Mouse (Mus musculus): ENCODE data around the gene Scamp2.

The Scamp2 gene

DNA sequence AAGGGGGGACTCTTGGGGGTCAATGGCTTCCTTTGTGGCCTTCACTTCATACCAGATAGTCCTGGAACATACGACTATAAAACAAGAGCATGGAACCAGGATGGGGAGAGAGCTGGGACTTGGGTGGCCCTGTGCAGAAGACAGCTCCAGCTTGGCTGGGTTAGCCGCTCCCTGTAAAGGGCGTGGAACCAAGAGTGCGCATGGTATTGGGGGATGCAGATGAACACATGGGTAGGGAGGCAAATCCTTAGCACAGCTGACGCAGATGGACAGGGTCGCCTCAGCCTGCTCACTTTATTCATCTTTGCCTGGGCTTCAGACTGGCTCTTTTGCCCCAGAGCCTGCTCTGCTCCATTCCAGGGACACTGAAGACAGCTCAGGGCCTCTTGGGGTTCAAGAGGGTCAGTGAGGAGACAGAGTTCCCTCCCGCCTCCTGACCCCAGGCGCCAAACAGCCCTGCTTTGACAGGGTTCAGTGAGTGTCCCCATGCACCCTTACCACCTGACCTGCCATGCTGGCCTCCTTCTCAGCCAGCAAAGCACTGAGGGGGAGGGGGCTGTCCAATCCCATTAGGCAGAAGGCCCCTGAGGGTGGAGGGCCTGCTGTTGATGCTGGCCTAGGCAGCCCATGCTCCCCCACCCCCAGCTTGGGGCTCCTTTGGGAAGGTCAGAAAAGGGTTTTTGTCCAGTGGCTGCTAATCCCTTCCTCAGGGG lies 38.3 kb downstream of the Scamp2 start:
- no peak for DNase-seq

DNA sequence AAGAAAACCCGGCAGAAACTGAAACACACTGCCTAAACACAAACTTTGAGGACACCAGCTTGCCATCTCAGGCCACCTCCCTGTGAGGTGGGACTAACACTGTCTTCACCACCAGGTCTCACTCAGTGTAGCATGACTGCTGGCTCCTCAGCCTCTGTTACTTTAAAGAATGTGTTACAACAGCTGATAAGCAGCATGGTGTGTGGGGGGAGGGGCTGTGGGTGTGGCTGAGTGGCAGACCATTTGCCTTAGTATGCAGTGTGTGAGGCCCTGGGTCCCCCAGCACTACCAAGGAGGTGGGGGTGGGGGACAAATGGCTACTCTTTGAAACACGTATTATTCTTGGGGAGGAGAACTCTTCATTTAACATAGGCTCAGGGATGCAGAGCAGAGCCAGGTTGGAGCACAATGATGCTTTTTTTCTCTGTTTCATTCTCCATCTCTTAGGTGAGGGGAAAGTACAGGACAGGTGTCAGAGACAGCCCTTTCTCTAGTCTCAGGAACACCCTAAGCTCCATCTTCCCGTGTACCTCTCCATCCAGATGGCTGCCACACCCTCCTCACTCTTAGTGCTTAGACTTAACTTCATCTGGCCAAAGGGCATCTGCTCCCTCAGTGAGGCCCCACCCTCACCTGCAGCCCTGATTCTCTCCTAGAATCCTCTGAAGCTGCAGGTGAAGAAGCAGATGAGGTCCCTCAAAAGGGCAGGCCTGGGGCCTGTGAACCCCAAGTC lies 40.0 kb downstream of the Scamp2 start:
- no peak for DNase-seq

DNA sequence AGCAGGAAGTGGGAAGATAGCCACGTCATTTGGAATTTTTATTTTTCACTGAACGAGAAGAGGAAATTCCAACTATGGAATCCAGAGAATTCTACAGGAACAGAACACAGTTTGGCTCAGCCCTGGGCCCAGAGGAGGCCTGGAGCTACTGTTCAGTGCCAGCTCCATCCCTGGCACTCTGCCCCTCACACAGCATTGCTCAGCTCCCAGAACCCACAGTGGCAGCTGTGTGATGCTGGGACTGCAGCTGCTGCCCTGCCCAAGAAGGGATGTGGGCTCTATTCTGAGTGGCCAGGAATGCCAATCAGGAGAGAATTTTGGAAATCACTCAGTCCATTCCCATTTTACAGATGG lies 40.6 kb downstream of the Scamp2 start:
- no peak for DNase-seq

DNA sequence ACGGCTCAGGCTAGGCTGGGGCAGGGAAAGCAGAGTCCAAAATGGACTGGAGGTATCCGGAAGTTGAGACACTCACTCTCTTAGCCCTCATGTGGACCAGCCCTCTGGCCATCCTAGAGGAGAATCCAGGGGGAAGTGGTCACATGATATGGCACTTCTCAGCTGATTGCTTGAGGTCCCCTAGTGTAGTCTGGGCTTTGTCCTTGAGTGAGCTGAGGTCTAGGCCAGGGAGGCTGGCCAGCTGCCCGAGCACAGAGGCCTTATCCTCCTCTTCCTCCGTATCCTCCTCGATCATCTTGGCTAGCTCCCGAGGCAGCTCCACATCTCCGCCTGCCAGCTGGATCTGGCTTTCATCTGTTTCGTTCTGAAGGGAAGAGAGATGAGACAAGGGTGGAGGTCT lies 41.4 kb downstream of the Scamp2 start:
- no peak for DNase-seq

DNA sequence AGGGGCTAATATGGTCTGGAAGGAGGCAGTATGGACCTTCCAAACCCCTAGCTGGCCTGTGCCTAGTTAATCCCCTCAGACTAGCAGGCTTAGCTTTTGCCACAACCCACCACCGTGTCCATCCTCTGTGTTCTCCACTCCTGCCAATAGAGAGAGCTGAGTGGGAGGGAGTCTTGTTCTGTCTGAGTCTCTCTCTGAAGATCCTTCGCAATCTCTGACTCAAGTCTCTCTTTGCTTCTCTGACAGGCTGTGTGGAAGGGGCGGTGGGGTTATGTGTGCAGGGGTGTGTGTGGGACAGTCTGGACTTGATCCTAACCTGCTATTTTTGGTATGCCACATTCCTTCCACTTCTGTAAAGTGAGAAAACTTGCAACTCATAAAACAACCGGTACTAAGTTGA lies 44.1 kb downstream of the Scamp2 start:
- DNase-seq: no peak

DNA sequence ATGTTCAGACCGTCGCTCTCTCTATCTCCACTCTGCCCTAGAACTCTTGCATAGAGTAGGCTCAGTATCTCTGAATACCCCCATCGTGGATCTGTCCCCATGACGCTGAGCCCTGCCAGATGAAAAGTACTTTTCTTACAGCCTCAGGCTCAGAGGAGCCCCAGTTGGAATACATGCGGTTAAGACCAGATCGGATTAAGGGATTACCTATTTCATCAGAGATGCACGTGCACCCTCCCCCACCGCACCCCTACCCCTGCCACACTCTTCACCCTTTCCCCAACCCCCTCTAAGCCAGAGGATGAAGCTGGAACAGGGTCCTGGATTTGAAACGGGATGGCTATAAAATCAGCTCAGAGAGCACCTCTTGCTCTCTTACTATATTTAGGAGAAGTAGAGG lies 44.8 kb downstream of the Scamp2 start:
- no peak for DNase-seq

DNA sequence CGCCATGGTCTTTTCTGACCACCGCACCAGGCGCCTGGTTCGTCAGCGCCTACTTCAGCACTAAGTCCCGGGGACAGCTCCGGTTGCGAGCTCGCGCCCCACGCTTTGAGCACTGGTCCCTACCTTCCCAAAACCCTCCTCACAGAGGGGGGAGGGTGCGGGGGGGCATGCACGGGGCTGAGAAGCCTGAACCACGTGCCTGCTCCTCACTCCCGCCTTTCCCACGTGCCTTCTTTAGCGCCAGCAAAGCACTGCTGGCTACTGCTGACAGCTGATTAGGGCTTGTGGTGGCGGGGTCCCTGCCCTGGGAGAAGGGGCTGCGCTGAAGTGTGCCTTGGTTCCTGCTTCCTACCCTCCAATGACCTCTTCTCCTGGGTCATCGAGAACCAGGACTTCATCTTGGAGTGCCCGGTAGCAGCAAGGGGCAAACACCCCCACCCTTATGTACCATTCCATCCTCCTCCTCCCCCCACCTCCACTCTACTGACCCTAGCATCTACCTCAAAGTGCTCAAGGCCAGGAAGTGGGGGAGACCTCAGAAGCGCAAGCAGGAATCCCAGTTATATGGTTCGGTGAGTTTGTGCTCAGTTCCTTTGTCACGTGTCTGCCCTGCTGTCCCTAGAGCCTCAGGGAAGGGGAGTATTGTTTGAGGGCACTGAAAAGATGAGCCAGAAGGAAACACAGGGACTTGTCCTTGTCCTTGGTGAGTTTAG lies 45.6 kb downstream of the Scamp2 start, which contains the start of gene Cplx3:
Gene Cplx3 (minus strand): TSS at position 143 of the 713 bp plus-strand sequence.
- DNase-seq: peak; percentile 50

DNA sequence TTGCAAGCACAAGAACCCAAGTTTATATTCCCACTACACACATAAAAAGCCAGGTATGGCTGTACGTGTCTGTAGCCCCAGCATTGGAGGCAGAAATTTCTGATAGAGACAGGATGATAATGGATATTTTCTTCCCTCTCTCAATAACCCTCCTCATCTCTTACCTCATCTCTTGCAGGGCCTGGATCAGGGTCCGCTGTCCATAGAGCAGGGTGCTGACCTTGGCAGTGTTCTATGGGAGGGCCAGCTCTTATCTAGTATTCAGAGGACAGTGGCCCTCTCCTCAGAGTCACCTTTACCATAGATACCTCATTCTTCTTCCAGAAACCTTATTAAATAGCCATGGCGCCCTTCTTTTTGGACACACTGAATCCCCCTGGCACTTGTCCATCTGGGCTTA lies 49.1 kb downstream of the Scamp2 start:
- no peak for DNase-seq

DNA sequence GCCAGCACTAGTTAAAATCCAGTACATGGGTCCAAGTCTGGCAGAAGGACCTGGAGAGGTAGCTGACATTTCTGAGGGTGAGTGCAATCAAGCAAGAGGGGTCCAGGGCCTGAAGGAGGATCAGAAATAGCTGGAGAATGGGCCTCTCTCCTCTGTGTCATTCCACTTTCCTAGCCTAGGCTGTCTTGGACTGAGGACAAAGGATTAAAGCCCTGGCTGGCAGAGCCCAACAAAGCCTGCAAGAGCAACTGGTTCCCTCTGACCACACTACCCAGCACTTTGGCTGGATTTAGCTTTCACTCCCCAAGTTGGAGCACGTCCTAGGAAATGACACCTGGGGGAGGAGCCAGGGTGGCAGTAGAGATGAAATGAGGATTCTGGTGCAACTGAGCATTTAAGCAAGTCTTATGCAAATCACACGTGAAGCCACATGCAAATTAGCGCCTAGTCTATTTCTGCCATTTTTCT lies 49.6 kb downstream of the Scamp2 start:
- no peak for DNase-seq

DNA sequence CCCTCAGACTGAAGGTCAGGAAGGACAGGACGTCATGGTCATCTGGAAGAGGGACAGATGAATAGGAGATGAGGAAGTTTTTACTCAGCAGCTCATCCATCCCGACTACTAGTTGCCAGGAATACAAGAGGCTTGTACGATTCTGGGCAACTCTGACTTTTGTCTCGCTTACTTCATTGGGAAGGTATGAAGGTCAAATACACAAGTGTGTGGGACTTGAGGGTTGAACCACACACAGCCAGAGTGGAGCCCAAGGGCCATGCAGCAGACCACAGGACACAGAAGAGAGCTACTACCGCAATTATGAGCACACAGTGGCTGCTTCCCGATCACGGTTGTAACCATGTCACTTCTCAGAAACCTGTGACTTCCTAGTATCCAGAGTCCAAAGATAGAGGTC lies 51.8 kb downstream of the Scamp2 start:
- no peak for DNase-seq

DNA sequence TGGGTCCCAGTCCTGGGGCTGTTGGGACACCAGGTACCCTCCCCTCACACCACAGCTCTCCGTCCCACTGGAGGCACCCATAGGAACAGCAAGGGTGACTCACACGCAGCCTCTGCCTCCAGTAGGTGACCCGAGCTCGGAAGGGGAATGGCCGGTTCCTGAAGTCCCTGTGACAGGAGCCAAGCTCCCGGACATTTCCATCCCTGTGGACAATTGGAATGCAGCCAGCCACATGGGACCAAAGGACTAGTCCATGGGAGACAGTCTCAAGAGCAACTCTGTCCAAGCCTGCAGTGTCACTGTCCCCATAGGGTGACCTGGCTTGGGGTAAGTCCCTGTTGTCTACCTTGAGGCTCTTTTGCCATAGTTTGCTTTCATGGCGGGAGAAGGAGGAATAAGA lies 53.2 kb downstream of the Scamp2 start:
- no peak for DNase-seq

DNA sequence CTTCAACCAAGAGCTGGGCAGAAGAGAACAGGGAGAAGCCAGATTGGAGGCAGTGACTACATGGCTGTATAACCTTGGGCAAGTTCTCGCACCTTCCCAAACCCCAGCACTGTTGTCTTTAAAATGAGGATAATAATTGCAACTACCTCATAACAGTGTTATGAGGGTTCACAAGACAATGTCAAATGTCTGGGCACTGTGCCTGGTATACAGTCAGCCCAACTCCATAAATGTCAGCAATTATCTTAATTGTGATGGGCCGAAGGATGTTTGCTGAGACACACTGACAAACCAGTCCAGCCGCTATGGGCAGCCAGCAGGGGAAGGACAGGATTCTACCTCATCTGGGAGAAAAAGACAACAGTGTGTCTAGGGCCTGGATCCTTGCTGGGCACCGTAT lies 54.0 kb downstream of the Scamp2 start:
- no peak for DNase-seq

DNA sequence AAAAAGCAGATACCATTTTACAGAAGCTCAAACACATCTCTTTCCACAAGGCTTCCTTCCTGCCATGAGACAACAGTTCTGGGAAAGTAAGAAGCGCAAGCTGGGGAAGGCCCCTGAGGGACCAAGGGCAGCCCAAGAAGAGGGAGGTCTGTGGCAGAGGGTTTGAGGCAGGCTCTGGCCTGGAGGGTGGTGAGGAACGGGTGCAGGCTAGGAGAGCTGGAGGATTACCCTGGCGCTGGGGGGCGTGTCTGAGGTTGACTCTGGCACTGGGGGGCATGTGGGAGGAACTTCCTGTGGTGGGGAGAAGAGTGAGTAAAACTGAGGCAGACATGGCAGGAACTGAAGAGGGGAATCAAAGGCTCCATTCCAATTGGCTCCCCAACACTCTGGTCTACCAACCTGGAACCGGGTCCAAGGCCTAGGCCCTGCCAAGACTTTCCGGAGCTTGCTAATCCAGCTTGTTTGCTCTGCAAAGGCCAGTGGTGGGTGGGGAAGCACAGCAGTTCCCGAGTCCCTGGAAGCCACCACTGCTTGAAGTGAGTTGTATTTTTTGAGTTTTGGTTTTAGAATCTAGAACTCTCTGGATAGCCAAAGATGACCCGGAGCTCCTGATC lies 56.9 kb downstream of the Scamp2 start:
- no peak for DNase-seq

DNA sequence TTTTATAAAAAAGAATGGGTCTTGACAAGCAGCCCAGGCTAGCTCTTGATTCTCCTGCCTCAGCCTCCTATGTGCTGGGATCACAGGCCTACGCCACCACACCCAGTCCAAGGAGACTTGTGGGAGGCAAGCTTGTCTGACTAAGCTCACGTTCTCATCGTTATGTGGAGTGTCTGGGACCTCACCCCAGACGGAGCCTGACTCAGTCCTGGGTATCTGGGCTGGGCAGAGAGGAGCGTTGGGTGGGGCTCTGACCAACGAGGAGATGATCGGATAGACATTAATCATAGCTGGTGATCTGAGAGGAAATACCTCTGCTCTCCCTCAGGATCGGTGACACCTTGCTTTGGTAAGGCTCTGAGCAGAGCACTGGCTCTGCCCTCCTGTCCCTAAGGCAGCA lies 58.1 kb downstream of the Scamp2 start:
- DNase-seq: no peak

DNA sequence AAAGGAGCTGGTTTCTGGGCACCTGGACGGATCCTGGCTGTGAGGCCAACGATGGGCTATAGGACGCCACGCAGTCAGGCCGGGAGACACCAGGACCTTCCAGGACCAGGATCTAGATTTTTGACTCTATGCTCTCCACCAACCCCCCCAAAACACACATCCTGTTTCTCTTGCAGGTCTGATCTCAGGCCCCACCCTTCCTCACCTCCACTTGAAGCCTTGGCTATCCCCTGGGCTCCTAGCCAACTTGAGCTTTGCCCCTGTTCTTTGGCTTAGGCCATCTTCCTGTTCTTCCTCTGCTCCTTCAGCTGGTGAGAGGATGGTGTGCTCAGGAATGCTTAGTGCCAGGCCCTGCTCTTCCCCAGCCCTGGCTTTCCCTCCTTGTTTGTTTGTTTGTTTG lies 59.9 kb downstream of the Scamp2 start, which contains the start of gene Lman1l:
Gene Lman1l (minus strand): TSS at position 101 of the 400 bp plus-strand sequence.
- no peak for DNase-seq

DNA sequence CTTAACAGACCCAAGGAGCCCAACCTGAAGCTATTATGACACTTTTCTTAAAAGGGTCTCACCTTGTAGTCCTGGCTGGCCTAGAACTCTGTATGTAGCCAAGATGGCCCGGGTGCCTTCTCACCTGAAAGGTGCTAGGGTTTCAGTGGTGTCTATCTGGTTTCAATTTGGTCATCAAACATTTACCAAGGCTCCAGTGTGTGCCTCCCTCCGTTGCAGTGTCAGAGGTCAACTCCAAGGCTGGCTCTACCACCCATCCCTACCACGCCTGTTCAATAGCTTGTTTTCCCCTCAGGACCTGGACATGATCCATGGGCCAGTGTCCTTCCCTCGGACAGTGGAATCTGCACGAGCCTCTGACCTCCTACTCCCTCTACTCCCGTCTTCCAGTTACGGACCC lies 63.6 kb downstream of the Scamp2 start:
- DNase-seq: no peak

DNA sequence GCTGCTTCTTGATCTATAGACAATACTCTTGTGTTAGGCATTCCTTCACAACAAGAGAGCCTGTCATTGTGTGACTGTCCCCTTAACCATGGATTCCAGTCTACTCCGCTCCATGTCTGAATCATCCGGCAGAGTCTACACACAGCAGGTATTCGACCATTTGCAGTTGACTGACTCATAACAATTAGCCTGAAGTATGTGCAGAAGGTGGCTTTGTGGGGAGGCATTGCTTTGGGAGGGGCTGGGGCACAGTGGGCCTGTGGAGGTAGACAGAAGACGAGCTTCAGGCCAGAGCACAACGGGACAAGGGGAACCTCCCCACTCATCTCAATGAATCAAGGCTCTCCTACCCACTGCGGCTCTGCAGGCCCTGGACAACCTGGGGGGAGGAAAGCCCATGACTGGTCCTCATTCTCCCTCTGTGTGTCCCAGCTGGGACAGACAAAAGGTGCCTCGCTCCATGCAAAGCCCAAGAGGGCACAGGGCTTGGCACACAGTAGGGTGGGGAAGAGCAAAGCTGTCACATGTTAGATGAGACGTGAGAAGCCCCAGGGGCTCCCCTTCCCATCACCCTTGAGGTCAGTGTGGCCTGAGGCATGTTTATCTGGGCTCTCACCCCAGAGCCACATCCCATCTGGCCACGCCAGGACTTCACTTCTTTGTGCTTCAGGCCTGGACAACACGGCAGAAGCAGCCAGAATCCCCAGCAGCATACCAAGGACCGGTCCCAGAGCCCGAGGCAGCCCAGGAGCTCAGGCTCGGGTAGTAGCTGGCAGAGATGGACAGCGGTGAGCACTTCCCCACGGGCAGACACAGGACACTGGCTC lies 65.1 kb downstream of the Scamp2 start:
- no peak for DNase-seq

DNA sequence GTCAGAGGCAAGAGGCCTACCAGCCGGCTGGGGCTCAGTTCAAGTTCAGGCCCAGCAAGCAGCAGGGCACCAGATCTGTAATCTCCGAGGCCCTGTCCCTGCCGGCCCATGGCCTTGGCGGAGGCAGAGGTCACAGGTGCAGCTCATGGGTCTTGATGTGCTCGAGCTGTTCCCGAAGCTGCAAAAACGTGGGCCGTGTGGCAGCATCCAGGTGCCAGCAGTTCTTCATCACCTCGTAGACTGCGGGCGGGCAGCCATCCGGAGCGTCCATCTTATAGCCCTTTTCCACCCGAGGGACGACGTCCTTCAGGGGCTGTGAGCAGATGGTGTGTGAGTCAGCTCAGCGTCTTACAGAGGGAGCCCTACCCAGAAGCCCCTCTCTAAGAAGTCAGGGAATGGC lies 66.4 kb downstream of the Scamp2 start:
- no peak for DNase-seq

DNA sequence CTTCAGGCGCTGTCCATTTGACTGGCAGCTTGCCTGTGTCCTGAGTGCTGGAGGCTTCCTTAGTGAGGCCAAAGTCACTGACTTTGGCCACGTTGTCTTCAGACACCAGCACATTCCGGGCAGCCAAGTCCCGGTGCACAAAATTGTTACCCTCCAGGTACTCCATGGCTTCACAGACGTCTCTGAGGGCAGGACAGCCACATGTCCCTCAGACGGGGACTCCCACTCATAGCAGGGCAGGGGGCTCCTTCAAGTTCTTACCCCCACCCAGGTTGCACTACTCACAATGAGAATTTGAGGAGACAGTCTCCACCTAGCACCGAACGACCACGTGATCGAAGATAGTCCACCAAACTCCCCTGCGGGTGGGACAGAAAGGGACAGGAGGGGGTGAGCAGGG lies 67.1 kb downstream of the Scamp2 start:
- DNase-seq: no peak

DNA sequence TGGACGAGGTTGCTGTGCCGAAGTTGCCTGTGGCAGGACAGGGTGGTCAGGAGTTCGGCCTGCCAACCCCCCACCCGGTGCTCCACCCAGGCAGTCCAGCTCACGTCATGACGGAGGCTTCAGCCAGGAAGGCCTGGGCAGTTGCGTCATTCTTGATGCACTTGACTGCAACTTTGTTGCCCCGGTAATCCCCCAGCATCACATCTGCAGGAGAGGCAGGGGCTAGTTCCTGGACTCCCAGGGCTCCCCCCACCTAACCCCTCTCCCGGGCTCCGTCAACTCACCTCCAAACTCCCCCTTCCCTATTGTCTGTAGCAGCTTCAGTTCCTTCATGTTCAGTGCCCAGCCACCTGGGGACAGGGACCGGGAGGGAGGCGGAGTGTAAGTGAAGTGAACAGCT lies 68.0 kb downstream of the Scamp2 start:
- DNase-seq: no peak

DNA sequence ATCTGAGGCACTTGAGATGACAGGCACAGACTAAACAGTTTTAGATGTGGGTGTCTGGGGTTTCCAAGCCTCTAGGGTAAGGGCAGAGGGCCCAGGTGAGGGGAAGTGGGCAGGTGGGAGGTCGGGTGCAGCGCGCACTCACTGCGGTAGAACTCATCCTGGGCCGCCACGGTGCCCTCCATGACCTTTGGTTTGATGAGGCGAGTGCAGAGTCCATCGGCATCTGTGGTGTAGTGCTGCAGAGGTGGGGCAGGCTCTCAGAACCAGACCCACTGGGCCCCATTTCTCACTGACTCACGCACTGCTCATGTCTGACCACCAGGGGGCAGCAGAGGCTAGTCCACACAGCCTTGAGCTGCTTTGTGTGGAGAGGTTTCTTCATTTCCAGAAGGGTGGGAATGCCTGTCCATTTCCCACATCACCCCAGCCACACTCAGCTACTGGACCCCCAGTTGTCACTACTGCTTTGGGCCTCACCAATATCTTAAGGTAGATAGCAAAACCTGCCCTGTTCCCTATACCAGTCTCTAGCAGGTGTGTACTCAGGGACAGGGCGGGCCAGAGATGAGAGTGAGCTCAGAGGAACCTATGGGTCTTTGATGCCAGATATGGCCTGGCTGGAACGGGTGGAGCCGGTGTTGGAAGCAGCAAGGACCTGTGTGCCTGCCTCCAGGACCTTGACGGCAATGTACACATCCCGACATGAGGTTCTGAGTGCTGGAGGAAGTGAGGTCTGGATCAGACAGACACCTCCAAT lies 68.6 kb downstream of the Scamp2 start:
- peak; percentile 79 for DNase-seq

All from thymus, postnatal 14 days (tissue).